Mouse (Mus musculus) stomach, embryonic 15.5 days (tissue): ENCODE results near the gene Syde2. TPM values are rescaled to one million over a fixed set of nuclear protein-coding genes. Genes with fewer than 3 reads are reported as not detected.
A peak's percentile ranks its signal among the peaks of the same experiment; 100 is the strongest.

ENCODE experiments used
- ATAC-seq: fragments of 200-750 bp; cut with Nextera tagmentation; 2 replicates; pipeline ENCODE4 v1.8.0; 2017; ENCODE audit warnings: low read depth, moderate number of reproducible peaks, moderate TSS enrichment; ENCODE audit not compliant: insufficient read depth, low FRiP score
- H3K27ac ChIP-seq: fragments of 300-500 bp; sonication (generic); 2 replicates; pipeline ENCODE4 v1.5.1; 2015; ENCODE audit warnings: mild to moderate bottlenecking, inconsistent platforms
- H3K27me3 ChIP-seq: fragments of 300-500 bp; sonication (generic); replicated peaks from 2 replicates; pipeline ENCODE4 v1.6.1; 2015; ENCODE audit warnings: inconsistent platforms
- H3K36me3 ChIP-seq: fragments of 300-500 bp; sonication (generic); 2 replicates; pipeline ENCODE4 v1.6.1; 2015; ENCODE audit warnings: inconsistent platforms
- H3K4me1 ChIP-seq: fragments of 300-500 bp; sonication (generic); 2 replicates; pipeline ENCODE4 v1.6.1; 2015; ENCODE audit warnings: inconsistent platforms
- H3K4me2 ChIP-seq: fragments of 300-500 bp; sonication (generic); 2 replicates; pipeline ENCODE4 v1.6.1; 2015; ENCODE audit warnings: mild to moderate bottlenecking, inconsistent platforms
- H3K4me3 ChIP-seq: fragments of 300-500 bp; sonication (generic); replicated peaks from 2 replicates; pipeline ENCODE4 v1.5.1; 2015; ENCODE audit warnings: inconsistent platforms
- H3K9ac ChIP-seq: fragments of 300-500 bp; sonication (generic); 2 replicates; pipeline ENCODE4 v1.6.1; 2015; ENCODE audit warnings: inconsistent platforms
- H3K9me3 ChIP-seq: fragments of 300-500 bp; sonication (generic); 2 replicates; pipeline ENCODE4 v1.6.1; 2016; ENCODE audit warnings: inconsistent platforms
- WGBS: fragments of 180-500 bp; shearing (Covaris S2); methylation state at CpG from one replicate; pipeline ENCODE4 v1.1.7; 2015; 5-methylcytosine and 5-hydroxymethylcytosine counted together
- polyA plus RNA-seq: library from polyadenylated mRNA; unstranded; fragments of >200 nt; fragmentation: Nextera tagmentation; extraction: Ambion mirVana; gene quantifications from 2 replicates; pipeline ENCODE4 v1.2.1, GENCODE M21; 2015

Syde2 gene
- polyA plus RNA-seq, 1 experiment from 2014 or later, result 2.1 TPM

DNA sequence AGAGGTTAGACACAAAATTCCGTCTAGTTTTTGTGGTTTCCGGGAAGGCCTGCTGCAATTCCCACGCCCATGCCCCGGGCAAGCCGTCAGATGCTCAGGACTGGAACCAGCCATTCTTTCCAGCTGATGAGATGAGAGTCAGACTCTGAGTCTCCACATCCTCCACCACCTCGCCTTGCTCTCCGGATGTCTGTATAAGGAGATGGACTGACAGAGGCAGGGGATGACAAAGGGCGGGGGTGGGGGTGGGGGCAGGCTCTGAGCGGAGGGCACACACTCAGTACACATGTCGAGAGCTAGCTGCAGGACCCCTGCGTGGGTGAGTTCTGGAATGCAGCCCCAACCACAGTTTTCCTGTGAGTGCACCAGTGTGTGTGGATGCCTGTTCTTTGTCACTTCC is 57.3 kb downstream of the Syde2 start:
- 40% methylated on average over 11 of the region's 11 CpGs for WGBS
- Histone ChIP-seq H3K9me3 (no peaks in the 10 kb centered on the region), H3K27ac (no peak overlapping the region), H3K36me3 (no peaks in the 10 kb centered on the region), H3K9ac (no peak overlapping the region), H3K4me2 (no peak overlapping the region), H3K27me3 (no peaks in the 10 kb centered on the region), H3K4me1 (no peaks in the 10 kb centered on the region), H3K4me3 (no peak overlapping the region)
- ATAC-seq, result no peak; the same call in 1 of the 2 replicates

DNA sequence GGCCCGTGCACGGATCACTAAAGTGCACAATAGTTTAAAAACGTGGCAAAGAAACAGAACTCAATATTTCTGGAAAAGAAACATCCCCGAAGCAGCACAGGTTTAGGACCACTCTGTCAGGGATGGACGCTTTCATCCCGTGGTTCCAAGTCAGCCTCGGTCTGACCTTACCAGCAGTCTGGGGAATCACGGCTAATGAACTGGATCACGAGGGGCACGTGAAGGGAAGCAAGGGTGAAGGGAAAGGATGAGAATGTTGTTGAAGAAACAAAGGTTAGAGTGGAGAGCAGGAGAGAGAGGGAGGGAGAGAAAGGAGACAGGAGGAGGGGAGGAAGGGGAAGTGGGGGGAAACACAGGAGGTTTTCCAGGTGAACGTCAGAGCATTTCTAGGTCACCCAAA is 58.4 kb downstream of the Syde2 start:
- Histone ChIP-seq H3K4me2 (no peak overlapping the region), H3K4me3 (no peak overlapping the region), H3K9me3 (no peaks in the 10 kb centered on the region), H3K27ac (no peak overlapping the region), H3K27me3 (no peaks in the 10 kb centered on the region), H3K36me3 (no peaks in the 10 kb centered on the region), H3K4me1 (no peaks in the 10 kb centered on the region), H3K9ac (no peak overlapping the region)
- no peak for ATAC-seq
- WGBS, result 82% methylated on average over 11 of the region's 11 CpGs

DNA sequence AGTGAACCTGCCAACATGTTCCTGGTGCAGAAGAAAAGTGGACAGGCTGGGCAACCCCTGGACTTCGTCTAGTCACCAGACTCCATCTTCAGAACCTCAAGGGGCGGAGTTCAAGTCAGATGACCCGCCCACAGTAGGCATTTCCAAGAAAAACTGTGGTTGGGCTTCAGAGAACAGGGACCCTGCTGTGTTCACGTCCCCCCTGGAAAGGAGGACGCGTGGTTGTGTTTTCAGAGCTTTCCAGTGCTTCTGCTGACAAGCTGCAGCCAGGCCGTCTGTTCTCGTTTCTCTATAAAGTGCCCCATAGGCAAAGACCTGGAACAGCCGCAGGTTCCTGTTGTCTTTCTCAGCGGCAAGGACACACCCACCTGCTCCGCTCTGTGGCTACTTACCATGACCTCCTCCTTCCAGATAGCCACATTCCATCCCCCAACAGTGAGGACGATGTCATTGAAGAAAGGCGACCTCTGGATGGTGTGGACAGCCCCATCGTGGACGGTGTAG is 60.1 kb downstream of the Syde2 start:
- Histone ChIP-seq H3K36me3 (no peaks in the 10 kb centered on the region), H3K4me3 (peak overlapping the region; percentile 2), H3K27me3 (no peaks in the 10 kb centered on the region), H3K9ac (no peak overlapping the region), H3K9me3 (no peaks in the 10 kb centered on the region), H3K4me2 (peak overlapping the region; percentile 42), H3K4me1 (no peaks in the 10 kb centered on the region), H3K27ac (peak overlapping the region; percentile 12; the same call in 1 of the 2 replicates)
- peak; percentile 45; the same call in 1 of the 2 replicates for ATAC-seq
- 24% methylated on average over 15 of the region's 15 CpGs for WGBS

DNA sequence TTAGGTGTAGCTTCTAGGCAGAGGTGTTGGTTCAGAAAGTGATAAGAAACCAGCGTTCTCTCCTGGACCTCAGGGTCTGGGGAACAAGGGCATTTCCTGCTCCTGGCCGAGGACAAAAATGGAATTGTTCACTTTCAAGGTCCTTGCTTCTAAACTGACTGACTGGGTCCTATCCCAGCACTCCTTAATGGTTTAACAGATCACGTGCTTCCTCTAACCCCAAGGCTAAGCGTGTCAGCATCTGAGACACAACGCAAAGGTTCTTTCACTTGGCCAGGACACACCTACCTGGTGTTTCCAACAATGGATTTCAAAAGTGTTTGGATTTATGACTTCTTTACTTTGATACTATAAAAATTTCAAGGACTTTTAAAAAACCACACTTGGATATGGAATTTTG is 62.3 kb downstream of the Syde2 start:
- WGBS, result 67% methylated on average over 5 of the region's 5 CpGs
- Histone ChIP-seq H3K9me3 (no peaks in the 10 kb centered on the region), H3K4me2 (no peak overlapping the region), H3K27me3 (no peaks in the 10 kb centered on the region), H3K9ac (no peak overlapping the region), H3K27ac (no peak overlapping the region), H3K4me3 (no peak overlapping the region), H3K36me3 (no peaks in the 10 kb centered on the region), H3K4me1 (no peaks in the 10 kb centered on the region)
- ATAC-seq, result no peak

DNA sequence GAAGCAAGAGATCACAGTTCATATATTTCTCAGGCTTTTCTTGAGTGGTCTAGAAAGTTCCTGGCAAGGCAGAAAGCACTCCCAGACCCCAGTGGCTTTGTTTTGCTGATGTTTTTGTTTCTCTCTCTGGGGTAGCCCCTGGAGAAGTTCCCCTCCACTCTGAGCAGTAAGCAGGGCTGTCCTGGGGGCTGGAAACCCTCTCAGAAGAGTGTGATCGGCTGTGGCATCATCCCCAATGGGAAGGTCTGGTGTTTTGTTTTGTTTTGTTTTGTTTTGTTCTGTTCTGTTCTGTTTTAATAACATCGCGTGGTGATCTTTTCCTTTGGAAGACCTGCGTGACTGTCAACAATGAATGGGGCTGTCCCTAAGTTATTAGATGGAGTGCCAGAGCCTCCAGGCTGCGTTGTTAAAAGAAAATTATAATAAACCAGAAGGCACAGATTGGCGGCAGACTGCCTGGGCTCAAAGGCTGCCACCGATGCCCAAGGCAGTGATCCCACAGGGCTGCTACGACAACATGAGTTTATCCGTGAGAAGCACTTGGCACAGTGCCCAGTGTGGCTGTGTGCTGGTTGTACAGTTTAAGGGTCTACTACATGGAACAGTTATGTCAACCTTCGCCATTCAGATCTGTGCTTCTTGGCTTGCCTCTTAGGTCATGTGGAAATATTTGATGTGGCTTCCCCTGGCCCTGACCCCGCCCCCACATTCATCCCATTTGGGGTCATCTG is 63.8 kb downstream of the Syde2 start:
- H3K27me3 ChIP-seq, result no peaks in the 10 kb centered on the region

DNA sequence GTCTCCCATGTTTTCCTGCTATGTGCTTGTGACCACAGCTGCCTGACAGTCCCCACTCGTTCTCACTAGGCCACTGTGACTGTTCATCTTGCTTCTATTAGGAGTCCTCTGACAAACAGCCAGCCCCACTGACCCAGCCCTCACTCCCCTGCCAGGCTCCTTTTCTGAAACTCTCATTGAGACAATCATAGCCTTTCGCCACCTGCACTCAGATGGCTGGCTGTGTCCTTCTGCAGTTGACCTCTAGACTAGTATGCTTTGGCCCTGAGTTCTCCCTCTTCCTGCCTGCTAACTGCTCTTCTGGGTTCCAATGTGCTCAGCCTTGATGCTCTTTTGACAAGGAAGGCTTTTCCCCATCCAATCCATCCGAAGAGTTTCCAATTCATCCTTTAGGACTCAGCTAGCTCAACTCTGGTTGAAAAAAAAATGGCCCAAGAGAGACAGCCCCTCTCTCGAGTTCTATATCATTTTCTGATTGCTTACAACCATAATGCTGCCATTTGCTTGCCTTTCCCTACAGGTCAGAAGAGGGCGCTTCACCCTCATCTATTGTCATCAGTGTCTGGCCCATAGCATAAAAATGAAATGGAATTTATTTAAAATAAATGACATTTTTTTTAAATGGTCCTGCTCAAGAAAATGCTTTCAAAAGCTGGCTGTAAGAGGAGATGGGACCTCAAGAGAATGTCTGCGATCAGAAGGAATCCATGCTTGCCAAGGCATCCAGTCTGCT is 65.6 kb downstream of the Syde2 start:
- Histone ChIP-seq H3K27ac (no peak overlapping the region), H3K4me2 (no peak overlapping the region), H3K36me3 (no peaks in the 10 kb centered on the region), H3K27me3 (no peaks in the 10 kb centered on the region), H3K9me3 (no peaks in the 10 kb centered on the region), H3K4me3 (no peak overlapping the region), H3K9ac (no peak overlapping the region), H3K4me1 (no peaks in the 10 kb centered on the region)
- no peak for ATAC-seq
- WGBS, result 67% methylated on average over 6 of the region's 6 CpGs

More for the DNA sequence above, 63.8 kb downstream of the Syde2 start:
- H3K27ac ChIP-seq, result no peak overlapping the region
- no peaks in the 10 kb centered on the region for H3K36me3 ChIP-seq
- no peak overlapping the region for H3K4me3 ChIP-seq
- ATAC-seq, result no peak
- H3K4me2 ChIP-seq, result no peak overlapping the region
- H3K9me3 ChIP-seq, result no peaks in the 10 kb centered on the region
- WGBS, result 55% methylated on average over 11 of the region's 11 CpGs
- H3K4me1 ChIP-seq, result no peaks in the 10 kb centered on the region
- H3K9ac ChIP-seq, result no peak overlapping the region

DNA sequence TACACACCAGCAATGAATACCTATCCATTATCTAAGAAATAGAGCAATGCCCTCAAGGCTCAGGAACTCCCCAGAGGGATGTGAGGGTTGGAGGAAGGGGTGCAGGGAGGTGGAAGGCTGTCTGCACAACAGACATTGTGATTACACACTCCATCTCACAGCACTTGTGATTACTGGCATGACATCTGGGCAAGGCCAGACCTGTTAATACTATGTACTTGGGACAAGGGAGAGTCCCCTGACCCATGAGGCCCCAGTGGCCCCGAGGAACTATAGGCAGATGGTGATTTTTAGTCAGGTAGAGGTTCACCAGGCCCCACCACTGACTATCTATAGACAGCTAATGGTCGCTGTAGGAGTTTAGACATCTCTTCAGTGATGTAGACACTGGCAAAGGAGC is 66.2 kb downstream of the Syde2 start:
- Histone ChIP-seq H3K36me3 (no peaks in the 10 kb centered on the region), H3K9me3 (no peaks in the 10 kb centered on the region), H3K27ac (no peak overlapping the region), H3K4me2 (no peak overlapping the region), H3K9ac (no peak overlapping the region), H3K4me1 (no peaks in the 10 kb centered on the region), H3K4me3 (no peak overlapping the region), H3K27me3 (no peaks in the 10 kb centered on the region)
- WGBS, result 82% methylated on average over 2 of the region's 2 CpGs
- no peak for ATAC-seq

DNA sequence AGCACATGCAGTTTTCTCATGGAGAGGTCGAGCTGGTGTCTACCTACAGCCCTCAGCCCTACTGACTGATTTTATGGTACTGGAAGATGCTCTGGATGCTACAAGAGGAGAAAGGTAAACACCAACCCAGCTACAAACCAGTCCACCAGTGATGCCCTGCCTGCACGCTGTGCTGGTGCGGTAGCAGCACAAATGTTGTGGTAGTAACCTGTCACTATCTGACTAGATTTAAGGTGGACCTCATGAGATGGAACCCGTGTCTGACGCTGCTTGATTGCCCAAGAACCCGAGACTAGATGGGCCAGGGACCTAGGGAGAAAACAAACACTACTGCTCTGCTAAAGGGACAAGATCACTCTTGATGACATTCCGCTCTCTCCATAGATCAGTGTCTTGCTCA is 69.5 kb downstream of the Syde2 start:
- no peak for ATAC-seq
- no peaks in the 10 kb centered on the region for H3K27me3 ChIP-seq
- no peaks in the 10 kb centered on the region for H3K9me3 ChIP-seq
- no peak overlapping the region for H3K9ac ChIP-seq
- no peaks in the 10 kb centered on the region for H3K4me1 ChIP-seq
- 67% methylated on average over 7 of the region's 7 CpGs for WGBS
- H3K4me3 ChIP-seq, result no peak overlapping the region
- H3K27ac ChIP-seq, result no peak overlapping the region
- no peaks in the 10 kb centered on the region for H3K36me3 ChIP-seq
- H3K4me2 ChIP-seq, result no peak overlapping the region

DNA sequence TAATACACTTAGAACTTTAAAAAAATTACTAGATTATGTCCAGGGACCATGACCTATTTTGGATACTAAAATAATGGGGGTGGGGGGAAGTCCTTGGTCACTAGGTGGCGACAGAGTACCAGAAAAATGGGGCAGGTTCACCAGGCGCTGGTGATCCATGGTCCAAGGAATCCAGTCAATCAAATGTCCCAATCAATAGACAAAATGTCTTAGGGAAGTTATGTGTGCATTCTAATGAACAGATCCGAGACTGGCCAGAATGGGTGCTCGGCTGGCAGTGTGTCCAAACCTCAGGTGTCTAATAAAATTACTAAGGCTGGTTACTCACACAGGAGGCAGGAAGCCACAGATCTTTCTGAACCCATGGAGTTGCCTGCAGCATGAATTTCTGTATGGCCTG is 70.6 kb downstream of the Syde2 start:
- Histone ChIP-seq H3K9ac (no peak overlapping the region), H3K4me2 (no peak overlapping the region), H3K4me1 (no peaks in the 10 kb centered on the region), H3K27ac (no peak overlapping the region), H3K4me3 (no peak overlapping the region), H3K27me3 (no peaks in the 10 kb centered on the region), H3K36me3 (no peaks in the 10 kb centered on the region), H3K9me3 (no peaks in the 10 kb centered on the region)
- no peak for ATAC-seq
- 17% methylated on average over 4 of the region's 4 CpGs for WGBS

DNA sequence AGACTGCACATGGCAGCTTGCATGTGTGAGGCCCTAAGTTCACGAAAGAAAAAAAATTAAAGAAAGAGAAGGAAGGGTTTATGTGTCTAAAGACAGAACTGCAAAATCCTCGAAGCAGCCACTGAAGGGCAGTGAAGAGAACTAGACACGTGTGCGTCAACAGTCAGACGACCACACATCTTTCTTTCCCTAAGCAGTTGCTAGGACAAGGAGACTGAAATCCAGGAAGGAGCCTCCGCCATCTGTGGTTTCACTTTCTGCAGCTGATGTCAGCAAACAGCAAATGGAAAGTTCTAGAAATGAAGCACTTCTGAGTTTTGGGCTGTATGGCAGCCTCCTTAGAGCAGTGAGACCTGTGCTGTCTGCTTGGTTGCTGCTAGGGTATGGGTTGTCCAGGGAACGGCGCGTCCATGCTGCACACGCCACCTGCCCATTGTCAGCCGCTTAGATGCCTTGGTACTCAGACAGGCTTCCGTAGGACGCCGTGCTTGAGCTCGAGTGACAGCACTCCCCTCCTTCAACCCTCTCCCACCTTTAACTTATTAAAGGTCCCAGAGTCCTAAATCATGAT is 71.8 kb downstream of the Syde2 start:
- H3K9ac ChIP-seq, result no peak overlapping the region
- H3K4me3 ChIP-seq, result no peak overlapping the region
- H3K27ac ChIP-seq, result no peak overlapping the region
- H3K4me1 ChIP-seq, result no peaks in the 10 kb centered on the region
- H3K36me3 ChIP-seq, result no peaks in the 10 kb centered on the region
- no peaks in the 10 kb centered on the region for H3K27me3 ChIP-seq
- WGBS, result 77% methylated on average over 15 of the region's 15 CpGs
- no peak for ATAC-seq
- no peaks in the 10 kb centered on the region for H3K9me3 ChIP-seq
- H3K4me2 ChIP-seq, result no peak overlapping the region

DNA sequence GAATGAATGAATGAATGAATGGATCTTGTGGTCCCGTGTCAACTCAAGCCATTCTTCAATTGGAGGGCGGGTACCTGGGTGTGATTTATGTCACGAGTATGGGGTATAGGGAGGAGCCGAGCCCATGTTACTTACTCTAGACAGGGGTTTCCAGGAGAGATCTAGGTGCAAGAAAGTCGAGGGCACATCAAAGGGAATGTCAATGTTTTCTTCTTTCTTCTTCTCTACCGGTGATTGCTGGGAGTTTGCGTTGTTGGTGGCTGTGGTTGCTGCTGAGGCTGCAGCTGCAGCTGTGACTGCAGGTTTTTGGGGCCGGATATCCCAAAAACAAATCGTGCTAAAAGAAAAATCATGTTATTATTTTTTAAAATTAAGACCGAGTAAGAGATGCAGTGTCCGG is 75.5 kb downstream of the Syde2 start:
- H3K36me3 ChIP-seq, result no peaks in the 10 kb centered on the region
- no peak for ATAC-seq
- H3K9me3 ChIP-seq, result no peaks in the 10 kb centered on the region
- H3K4me3 ChIP-seq, result no peak overlapping the region
- WGBS, result 79% methylated on average over 11 of the region's 11 CpGs
- H3K4me1 ChIP-seq, result no peaks in the 10 kb centered on the region
- no peak overlapping the region for H3K4me2 ChIP-seq
- no peak overlapping the region for H3K9ac ChIP-seq
- H3K27me3 ChIP-seq, result no peaks in the 10 kb centered on the region
- no peak overlapping the region for H3K27ac ChIP-seq

DNA sequence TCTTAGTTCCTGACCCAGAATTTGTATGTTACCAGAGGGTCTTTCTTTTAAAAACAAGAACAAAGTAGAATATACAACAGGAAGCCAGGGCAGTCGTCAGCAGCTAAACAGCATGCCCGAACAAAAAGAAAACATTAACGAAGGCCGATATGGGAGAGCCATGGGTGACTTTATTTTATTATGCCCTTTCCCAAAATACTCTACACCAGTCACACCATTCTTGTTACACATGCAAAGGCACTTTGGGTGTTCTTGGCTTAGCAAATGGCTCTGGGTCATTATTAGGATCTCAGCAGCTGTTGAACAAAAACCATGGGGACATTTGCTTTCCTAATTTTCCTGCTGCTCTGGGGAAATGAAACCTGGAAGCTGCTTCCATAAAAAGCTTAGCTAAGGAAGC is 81.6 kb downstream of the Syde2 start:
- WGBS, result 83% methylated on average over 4 of the region's 4 CpGs
- ATAC-seq, result no peak
- H3K27ac ChIP-seq, result no peak overlapping the region

More for the DNA sequence above, 81.6 kb downstream of the Syde2 start:
- Histone ChIP-seq H3K27me3 (no peaks in the 10 kb centered on the region), H3K9me3 (no peaks in the 10 kb centered on the region), H3K36me3 (no peaks in the 10 kb centered on the region), H3K9ac (no peak overlapping the region), H3K4me3 (no peak overlapping the region), H3K4me1 (no peaks in the 10 kb centered on the region), H3K4me2 (no peak overlapping the region)
